Comparison of ENCODE assay signal across 21 mouse cellular contexts in the genomic region with DNA sequence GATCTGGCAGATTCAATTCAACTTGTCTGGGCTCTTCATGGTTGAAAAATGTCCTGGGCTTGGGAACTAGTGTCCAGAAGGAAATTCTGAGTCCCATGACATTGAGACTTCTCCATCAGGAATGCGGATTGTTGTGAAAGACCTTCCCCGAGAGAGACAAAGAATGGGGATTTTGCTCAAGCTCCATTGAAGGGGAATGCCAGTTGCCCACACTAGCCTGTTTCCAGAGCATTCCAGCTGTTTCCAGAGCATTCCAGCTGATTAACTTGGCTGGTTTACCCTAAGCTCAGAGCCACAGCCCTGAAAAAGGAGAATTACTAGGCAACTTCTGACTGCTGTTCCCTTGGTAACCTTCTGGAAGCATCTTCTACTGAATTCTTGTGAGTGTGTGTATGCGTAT. TPM values are rescaled to one million over a fixed set of nuclear protein-coding genes. Genes with fewer than 3 reads are reported as not detected.
DNase-seq lines count a peak whose midpoint lies in the region; ATAC-seq and TF ChIP-seq lines count a peak whose summit lies in the region.
"Had no signal": no experiment of that assay in that cellular context is flagged by ENCODE, and none has a peak within 500 bp of the region (broad histone marks: within the 10 kb centered on the region; RNA-seq: fewer than 3 reads in every experiment).

No protein-coding gene starts in this region.

- WGBS in lung, embryonic 14.5 days = 80% methylated on average over 3 of the region's 3 CpGs
- 78% methylated on average over 3 of the region's 3 CpGs for WGBS in forebrain, embryonic 12.5 days

- no peaks in the 10 kb centered on the region for H3K4me1 ChIP-seq in lung, embryonic 14.5 days (ENCODE audit: insufficient read depth)
- H3K4me1 ChIP-seq in embryonic fibroblast, embryonic 13.5 days (ENCODE audit: control insufficient read depth, insufficient read depth, low read length) = no peaks in the 10 kb centered on the region
- H3K4me1 ChIP-seq in forebrain, embryonic 12.5 days = peaks cover 23% of the 10 kb centered on the region
- H3K4me1 ChIP-seq: heart, embryonic 15.5 days; intestine, embryonic 15.5 days; megakaryocyte, embryonic 14.5 days had no signal

- H3K27ac ChIP-seq in gastrocnemius, adult 2 months = no peak overlapping the region
- no peak overlapping the region for H3K27ac ChIP-seq in lung, embryonic 14.5 days (ENCODE audit: low read depth)
- H3K27ac ChIP-seq in embryonic fibroblast, embryonic 13.5 days (ENCODE audit: insufficient read depth, low read length) = peak overlapping the region; percentile 94
- no peak overlapping the region for H3K27ac ChIP-seq in forebrain, embryonic 12.5 days
- H3K27ac ChIP-seq: heart, embryonic 15.5 days; hindbrain, embryonic 14.5 days; intestine, embryonic 15.5 days; left cerebral cortex, adult 2 months; limb, embryonic 10.5 days; neural tube, embryonic 13.5 days had no signal

- no peak overlapping the region for H3K9ac ChIP-seq in lung, embryonic 14.5 days
- no peak overlapping the region for H3K9ac ChIP-seq in forebrain, embryonic 12.5 days
- H3K9ac ChIP-seq: heart, embryonic 15.5 days; hindbrain, embryonic 14.5 days; intestine, embryonic 15.5 days; liver, postnatal 0 days; neural tube, embryonic 13.5 days had no signal

- TF ChIP-seq CTCF in gastrocnemius, adult 2 months (IDR thresholded peaks at IDR 0.05) = no peak
- TF ChIP-seq CTCF in lung, embryonic 14.5 days (IDR thresholded peaks at IDR 0.05; ENCODE audit: low read depth) = no peak
- no peak for TF ChIP-seq CTCF in embryonic fibroblast, embryonic 13.5 days (IDR thresholded peaks at IDR 0.05; ENCODE audit: borderline replicate concordance, insufficient read depth, low read length)

- ATAC-seq in lung, embryonic 14.5 days (ENCODE audit: insufficient read depth) = no peak
- no peak for ATAC-seq in forebrain, embryonic 12.5 days (ENCODE audit: low FRiP score)
- ATAC-seq: forebrain, embryonic 16.5 days; intestine, embryonic 15.5 days; liver, postnatal 0 days had no signal

- H3K9me3 ChIP-seq in lung, embryonic 14.5 days (ENCODE audit: low read depth, low read length) = no peaks in the 10 kb centered on the region
- peaks cover 11% of the 10 kb centered on the region; the same call in 1 of the 2 replicates for H3K9me3 ChIP-seq in forebrain, embryonic 12.5 days
- H3K9me3 ChIP-seq: heart, embryonic 15.5 days; intestine, embryonic 15.5 days had no signal

- intact Hi-C loops in gastrocnemius, adult 2 months (cut with DNase I) = no loop called here

- DNase-seq in gastrocnemius, adult 2 months = peak; percentile 22
- no peak for DNase-seq in gastrocnemius, postnatal 10 days
- peak; percentile 26 for DNase-seq in lung, embryonic 14.5 days
- no peak for DNase-seq in lung, postnatal 14 days
- DNase-seq in lung, postnatal 36 days = peak; percentile 7
- no peak for DNase-seq in frontal cortex, postnatal 14 days (ENCODE audit: low spot score in 2 of 2)
- DNase-seq: cerebellum, adult 2 months; kidney, postnatal 36 days; liver, postnatal 0 days; midbrain, embryonic 14.5 days had no signal

- no peak for TF ChIP-seq POLR2A in embryonic fibroblast, embryonic 13.5 days (IDR thresholded peaks at IDR 0.05; ENCODE audit: low read depth, low read length)

- H3K36me3 ChIP-seq in lung, embryonic 14.5 days (ENCODE audit: insufficient read depth) = no peaks in the 10 kb centered on the region
- no peaks in the 10 kb centered on the region for H3K36me3 ChIP-seq in forebrain, embryonic 12.5 days (replicated peaks)
- H3K36me3 ChIP-seq: G1E; heart, embryonic 15.5 days; intestine, embryonic 15.5 days; limb, embryonic 10.5 days; neural tube, embryonic 13.5 days had no signal

- H3K4me2 ChIP-seq in lung, embryonic 14.5 days = no peak overlapping the region
- H3K4me2 ChIP-seq in forebrain, embryonic 12.5 days = no peak overlapping the region
- H3K4me2 ChIP-seq: heart, embryonic 15.5 days; hindbrain, embryonic 14.5 days; intestine, embryonic 15.5 days; neural tube, embryonic 13.5 days had no signal

- no peaks in the 10 kb centered on the region for H3K27me3 ChIP-seq in lung, embryonic 14.5 days (ENCODE audit: insufficient read depth, low read length)
- H3K27me3 ChIP-seq in forebrain, embryonic 12.5 days = 0 out of 2 replicates have a peak, but pooled peaks cover 10% of the 10 kb centered on the region
- H3K27me3 ChIP-seq: heart, embryonic 15.5 days; intestine, embryonic 15.5 days; neural tube, embryonic 13.5 days had no signal

- no peak overlapping the region for H3K4me3 ChIP-seq in gastrocnemius, adult 2 months
- no peak overlapping the region for H3K4me3 ChIP-seq in lung, embryonic 14.5 days (ENCODE audit: low read depth, low read length)
- H3K4me3 ChIP-seq in embryonic fibroblast, embryonic 13.5 days (ENCODE audit: insufficient read depth, low read length) = no peak overlapping the region
- H3K4me3 ChIP-seq in forebrain, embryonic 12.5 days (replicated peaks) = no peak overlapping the region
- H3K4me3 ChIP-seq: heart, embryonic 15.5 days; intestine, embryonic 15.5 days; left cerebral cortex, adult 2 months; limb, embryonic 10.5 days; megakaryocyte, embryonic 14.5 days; neural tube, embryonic 13.5 days had no signal

RNA-seq across cellular contexts. Expression of a gene that starts 32.3 kb away (rescaled TPM):
- total RNA-seq in gastrocnemius, adult 2 months (2021) = 1 to 10 TPM; 1.5 to 2.3 TPM
- total RNA-seq in gastrocnemius, postnatal 10 days (2021) = 1 to 10 TPM; 7.1 to 10.0 TPM
- polyA plus RNA-seq in lung, embryonic 14.5 days (2014; fragmentation: Nextera tagmentation; extraction: Ambion mirVana) = 12.8 and 14.1 TPM in 2 replicates
- 6.6 and 14.4 TPM in 2 replicates for polyA plus RNA-seq in embryonic fibroblast, embryonic 13.5 days (2011; ENCODE audit: insufficient read length, low read depth, missing spikeins)
- 22.2 and 25.6 TPM in 2 replicates for polyA plus RNA-seq in forebrain, embryonic 12.5 days (2016; fragmentation: Nextera tagmentation; extraction: Ambion mirVana)
- polyA plus RNA-seq: G1E had no signal

Comparison
In these comparisons a context has a peak if more than half of its experiments do, and no peak if none do; other contexts are left out.
1. DNase-seq: peak in gastrocnemius, adult 2 months (single experiment), lung, embryonic 14.5 days (single experiment) and lung, postnatal 36 days (single experiment); none in gastrocnemius, postnatal 10 days (single experiment), lung, postnatal 14 days (single experiment) and frontal cortex, postnatal 14 days (0 of 2).